In genomic region chr4:136706696-136707095, GRCm38 (mm10) we compare ENCODE assay signal across 25 mouse cellular contexts.
DNase-seq lines count a peak whose midpoint lies in the region; ATAC-seq and TF ChIP-seq lines count a peak whose summit lies in the region.
"Had no signal": no experiment of that assay in that cellular context is flagged by ENCODE, and none has a peak within 500 bp of the region (broad histone marks: within the 10 kb centered on the region; RNA-seq: fewer than 3 reads in every experiment).

No protein-coding gene starts in this region.

- H3K27me3 ChIP-seq in heart, embryonic 10.5 days (ENCODE audit: insufficient read depth, poor library complexity, severe bottlenecking): peaks cover 30% of the 10 kb centered on the region
- no peaks in the 10 kb centered on the region for H3K27me3 ChIP-seq in kidney, postnatal 0 days (ENCODE audit: insufficient read depth, low read length)
- H3K27me3 ChIP-seq: intestine, embryonic 15.5 days; limb, embryonic 13.5 days; liver, embryonic 12.5 days; neural tube, embryonic 15.5 days; stomach, embryonic 15.5 days had no signal

- DNase-seq in heart, embryonic 10.5 days (ENCODE audit: low spot score): no peak
- DNase-seq in heart, postnatal 25 days (ENCODE audit: low spot score): no peak
- peak; percentile 76 for DNase-seq in kidney, adult 11 months
- DNase-seq in kidney, adult 18-20 months: no peak
- peak; percentile 28 to 69 for DNase-seq in kidney, adult 8-10 months
- DNase-seq in kidney, postnatal 0 days (ENCODE audit: low spot score): no peak
- DNase-seq in layer of hippocampus, adult 8-10 months (ENCODE audit: low spot score in 2 of 2): no peak
- no peak for DNase-seq in adrenal gland, adult 8-10 months
- DNase-seq: adrenal gland, postnatal 36 days; cerebellum, adult 9-10 months; forebrain, postnatal 0 days; gastrocnemius, postnatal 25 days; heart, adult 18-20 months; heart, postnatal 36 days; lung, adult 18-20 months; lung, postnatal 10 days; right cerebral cortex, adult 18-20 months; right cerebral cortex, postnatal 4 days; thymus, adult 2 months had no signal

- H3K36me3 ChIP-seq in heart, embryonic 10.5 days: no peaks in the 10 kb centered on the region
- H3K36me3 ChIP-seq in kidney, postnatal 0 days (ENCODE audit: insufficient read depth, low read length): no peaks in the 10 kb centered on the region
- H3K36me3 ChIP-seq: intestine, embryonic 15.5 days; limb, embryonic 13.5 days; liver, embryonic 12.5 days; neural tube, embryonic 15.5 days; stomach, embryonic 15.5 days had no signal

- intact Hi-C loops in heart, postnatal 25 days (cut with DNase I): no loop called here

- no peak overlapping the region for H3K4me3 ChIP-seq in heart, embryonic 10.5 days
- no peak overlapping the region for H3K4me3 ChIP-seq in kidney, postnatal 0 days (replicated peaks; ENCODE audit: low read depth, low read length)
- H3K4me3 ChIP-seq: intestine, embryonic 15.5 days; limb, embryonic 13.5 days; liver, embryonic 12.5 days; neural tube, embryonic 15.5 days; stomach, embryonic 15.5 days had no signal

- no peak for ATAC-seq in kidney, postnatal 0 days (replicated peaks; ENCODE audit: low FRiP score, low read depth)
- ATAC-seq: CD4-positive, CD25-positive, alpha-beta regulatory T cell, adult 4 months; forebrain, postnatal 0 days; intestine, embryonic 15.5 days; liver, embryonic 12.5 days had no signal

- TF ChIP-seq CTCF in kidney, postnatal 0 days (IDR thresholded peaks at IDR 0.05; ENCODE audit: low read depth): no peak

- peaks cover 36% of the 10 kb centered on the region for H3K4me1 ChIP-seq in heart, embryonic 10.5 days
- H3K4me1 ChIP-seq in kidney, postnatal 0 days (replicated peaks; ENCODE audit: insufficient read depth, low read length): peaks cover 15% of the 10 kb centered on the region

- no peak overlapping the region for H3K4me2 ChIP-seq in kidney, postnatal 0 days (ENCODE audit: low read length)
- H3K4me2 ChIP-seq: intestine, embryonic 15.5 days; limb, embryonic 13.5 days; liver, embryonic 12.5 days; neural tube, embryonic 15.5 days; stomach, embryonic 15.5 days had no signal

- H3K27ac ChIP-seq in heart, embryonic 10.5 days: peak overlapping the region; percentile 30; the same call in 1 of the 2 replicates
- H3K27ac ChIP-seq in kidney, postnatal 0 days: peak overlapping the region; percentile 47; the same call in 1 of the 2 replicates
- H3K27ac ChIP-seq: intestine, embryonic 15.5 days; limb, embryonic 13.5 days; liver, embryonic 12.5 days; neural tube, embryonic 15.5 days had no signal

- no peaks in the 10 kb centered on the region for H3K9me3 ChIP-seq in heart, embryonic 10.5 days
- no peaks in the 10 kb centered on the region for H3K9me3 ChIP-seq in kidney, postnatal 0 days (replicated peaks; ENCODE audit: low read length)
- H3K9me3 ChIP-seq: intestine, embryonic 15.5 days; limb, embryonic 13.5 days; liver, embryonic 12.5 days; neural tube, embryonic 15.5 days; stomach, embryonic 15.5 days had no signal

- 68% methylated on average over 4 of the region's 4 CpGs for WGBS in heart, embryonic 10.5 days
- 47% methylated on average over 4 of the region's 4 CpGs for WGBS in kidney, postnatal 0 days

- no peak overlapping the region for H3K9ac ChIP-seq in kidney, postnatal 0 days (ENCODE audit: low read depth, low read length)
- H3K9ac ChIP-seq: forebrain, postnatal 0 days; intestine, embryonic 15.5 days; limb, embryonic 13.5 days; liver, embryonic 12.5 days; neural tube, embryonic 15.5 days; stomach, embryonic 15.5 days had no signal

Comparison
In these comparisons a context has a peak if more than half of its experiments do, and no peak if none do; other contexts are left out.
1. DNase-seq: peak in kidney, adult 11 months (single experiment) and kidney, adult 8-10 months (2 of 2); none in heart, embryonic 10.5 days (single experiment), heart, postnatal 25 days (single experiment), kidney, adult 18-20 months (single experiment), kidney, postnatal 0 days (single experiment), layer of hippocampus, adult 8-10 months (0 of 2) and adrenal gland, adult 8-10 months (single experiment).